Mouse (Mus musculus) ES-E14 (cell line): ENCODE results near the gene Tdrd5. TPM values are rescaled to one million over a fixed set of nuclear protein-coding genes. Genes with fewer than 3 reads are reported as not detected.
A peak's percentile ranks its signal among the peaks of the same experiment; 100 is the strongest.
"Not testable (repeated sequence)": the region's sequence is repeated elsewhere in the genome, so short reads cannot be mapped to it uniquely, and the experiment has no call there.

Source experiments
- DNase-seq: peaks from one replicate; pipeline ENCODE4 v3.0.0-alpha.2; 2013; ENCODE audit warnings: low read depth, low spot score
- H3K27ac ChIP-seq: 2 replicates; pipeline ENCODE4 v1.5.1; 2012; ENCODE audit warnings: low read depth, mild to moderate bottlenecking, low read length, moderate library complexity, mixed read lengths; ENCODE audit not compliant: poor library complexity, insufficient read depth, severe bottlenecking
- H3K36me3 ChIP-seq: 2 replicates; pipeline ENCODE4 v1.6.1; 2012; ENCODE audit warnings: mild to moderate bottlenecking, low read length, moderate library complexity, mixed read lengths; ENCODE audit not compliant: control insufficient read depth, poor library complexity, insufficient read depth, severe bottlenecking
- H3K4me1 ChIP-seq, 2 experiments: fragments of 150-350 bp in 1 of 2; sonication (generic) in 1 of 2; 2 replicates each; pipeline ENCODE4 v1.6.1; 2012; ENCODE audit warnings: low read length in 2 of 2, mild to moderate bottlenecking in 1 of 2, mixed read lengths in 1 of 2; ENCODE audit not compliant: control insufficient read depth in 2 of 2, insufficient read depth in 2 of 2, poor library complexity in 1 of 2
- H3K4me3 ChIP-seq, 2 experiments: fragments of 150-350 bp in 1 of 2; sonication (generic) in 1 of 2; 2 replicates each; pipeline ENCODE4 v1.5.1; 2012; ENCODE audit warnings: low read length in 2 of 2, low read depth in 1 of 2, mild to moderate bottlenecking in 1 of 2, mixed read lengths in 1 of 2; ENCODE audit not compliant: insufficient read depth in 1 of 2, poor library complexity in 1 of 2, severe bottlenecking in 1 of 2
- H3K9ac ChIP-seq: 2 replicates; pipeline ENCODE4 v1.6.1; 2012; ENCODE audit warnings: low read depth, mild to moderate bottlenecking, low read length, mixed read lengths; ENCODE audit not compliant: poor library complexity, insufficient read depth, severe bottlenecking
- H3K9me3 ChIP-seq: fragments of 150-350 bp; sonication (generic); 2 replicates; pipeline ENCODE4 v1.6.1; 2012; ENCODE audit warnings: low read depth, mild to moderate bottlenecking, low read length; ENCODE audit not compliant: control insufficient read depth, insufficient read depth
- CHD2 ChIP-seq: IDR thresholded peaks from 2 replicates; pipeline ENCODE4 v1.6.1; 2014; ENCODE audit warnings: mild to moderate bottlenecking, low read depth, low read length, inconsistent platforms
- HCFC1 ChIP-seq: IDR thresholded peaks from 2 replicates; pipeline ENCODE4 v1.6.1; 2012; ENCODE audit warnings: low read length, inconsistent platforms, borderline replicate concordance; ENCODE audit not compliant: insufficient read depth
- MAFK ChIP-seq: IDR thresholded peaks from 2 replicates; pipeline ENCODE4 v1.6.1; 2014; ENCODE audit warnings: mild to moderate bottlenecking, low read depth, low read length, inconsistent platforms; ENCODE audit not compliant: insufficient read depth
- ZC3H11A ChIP-seq: IDR thresholded peaks from 2 replicates; pipeline ENCODE4 v1.6.1; 2012; ENCODE audit warnings: low read depth, mild to moderate bottlenecking, inconsistent platforms, low read length, borderline replicate concordance
- ZNF384 ChIP-seq: IDR thresholded peaks from 2 replicates; pipeline ENCODE4 v1.6.1; 2012; ENCODE audit warnings: low read depth, low read length, inconsistent platforms
- in situ Hi-C, 2 experiments: fragments of 600-800 bp; cut with MboI; formaldehyde crosslinking; loops; one replicate each; pipeline ENCODE4 v1.15.1; 2025; ENCODE audit warnings: low sequenced_read_pairs in 2 of 2, inconsistent platforms in 1 of 2; ENCODE audit not compliant: unreplicated experiment in 2 of 2
- total RNA-seq: library from RNA; depleted of rRNA; stranded (reverse); fragments of 300-350 nt; gene quantifications from 2 replicates; pipeline ENCODE4 v1.2.3, GENCODE M21; 2012

The Tdrd5 gene
- total RNA-seq, 1 experiment = 1.7 TPM

GRCm38 (mm10) chr1:156271654-156272053 is 31.8 kb downstream of the Tdrd5 start:
- no peaks in the 10 kb centered on the region for H3K9me3 ChIP-seq
- no peak for DNase-seq
- peaks cover 7 to 12% of the 10 kb centered on the region in 2 experiments; a peak in 3 of 4 replicates for H3K4me1 ChIP-seq
- H3K9ac ChIP-seq = no peak overlapping the region
- no peak overlapping the region for H3K27ac ChIP-seq
- TF ChIP-seq ZC3H11A (no peak), HCFC1 (no peak), ZNF384 (no peak), MAFK (no peak), CHD2 (no peak)
- in situ Hi-C loops = no loop called here
- peaks cover 2% of the 10 kb centered on the region; the same call in 1 of the 2 replicates for H3K36me3 ChIP-seq
- H3K4me3 ChIP-seq = no peak overlapping the region

GRCm38 (mm10) chr1:156270471-156270870 is 33.0 kb downstream of the Tdrd5 start:
- Histone ChIP-seq H3K36me3 (no peaks in the 10 kb centered on the region), H3K4me1 (peaks cover 7 to 12% of the 10 kb centered on the region in 2 experiments; a peak in 3 of 4 replicates), H3K27ac (no peak overlapping the region), H3K9ac (no peak overlapping the region), H3K9me3 (no peaks in the 10 kb centered on the region), H3K4me3 (no peak overlapping the region)
- TF ChIP-seq ZNF384 = no peak
- TF ChIP-seq MAFK = no peak
- no peak for TF ChIP-seq HCFC1
- DNase-seq = no peak
- in situ Hi-C loops = no loop called here

- H3K4me1 ChIP-seq, H3K4me3 ChIP-seq, in situ Hi-C loops, H3K36me3 ChIP-seq, H3K9me3 ChIP-seq, H3K27ac ChIP-seq, H3K9ac ChIP-seq: not testable (repeated sequence)
- DNase-seq = peak; percentile 36
Measured at GRCm38 (mm10) chr1:156268546-156268945, 34.9 kb downstream of the Tdrd5 start.

- peaks cover 5% of the 10 kb centered on the region in 2 experiments; a peak in 3 of 4 replicates for H3K4me1 ChIP-seq
- no peak overlapping the region for H3K9ac ChIP-seq
- in situ Hi-C loops = no loop called here
- H3K9me3 ChIP-seq = no peaks in the 10 kb centered on the region
- H3K27ac ChIP-seq = no peak overlapping the region
- TF ChIP-seq MAFK = no peak
- TF ChIP-seq ZNF384 = no peak
- TF ChIP-seq CHD2 = no peak
- no peak for TF ChIP-seq ZC3H11A
- no peak for TF ChIP-seq HCFC1
- no peak overlapping the region for H3K4me3 ChIP-seq
- DNase-seq = no peak
- H3K36me3 ChIP-seq = no peaks in the 10 kb centered on the region
Measured at GRCm38 (mm10) chr1:156263946-156264345, 39.5 kb downstream of the Tdrd5 start.

GRCm38 (mm10) chr1:156263352-156263751 is 40.1 kb downstream of the Tdrd5 start:
- Histone ChIP-seq H3K27ac (no peak overlapping the region), H3K9ac (no peak overlapping the region), H3K4me3 (no peak overlapping the region), H3K9me3 (no peaks in the 10 kb centered on the region), H3K36me3 (no peaks in the 10 kb centered on the region), H3K4me1 (peaks cover 4% of the 10 kb centered on the region in 2 experiments; a peak in 2 of 4 replicates)
- in situ Hi-C loops = no loop called here
- peak; percentile 65 for DNase-seq
- TF ChIP-seq CHD2 = no peak
- TF ChIP-seq HCFC1 = no peak
- TF ChIP-seq ZC3H11A = peak; percentile 40; the same call in 1 of the 2 replicates
- TF ChIP-seq ZNF384 = no peak
- TF ChIP-seq MAFK = no peak
